Mouse (Mus musculus) cerebellum, adult 2 months (tissue): ENCODE measurements at regions not wholly inside any gene's neighbourhood (a gene's known extent, or its start where the extent isn't known, plus 50 kb on each side); places are given as distances from the start of the nearest gene placed in this dataset.
A peak's percentile ranks its signal among the peaks of the same experiment; 100 is the strongest.
"Not testable (repeated sequence)": the region's sequence is repeated elsewhere in the genome, so short reads cannot be mapped to it uniquely, and the experiment has no call there.

Source experiments
- DNase-seq, 2 experiments: peaks; one replicate each; pipeline ENCODE4 v3.0.0; 2021
- H3K27ac ChIP-seq: fragments of 200-500 bp; 2 replicates; pipeline ENCODE4 v1.5.1; 2012; ENCODE audit warnings: low read length, control low read depth, inconsistent platforms; ENCODE audit not compliant: insufficient read depth
- H3K27me3 ChIP-seq: fragments of 200-500 bp; 2 replicates; pipeline ENCODE4 v1.6.1; 2012; ENCODE audit warnings: inconsistent platforms, mild to moderate bottlenecking, low read length, moderate library complexity; ENCODE audit not compliant: control insufficient read depth, insufficient read depth
- H3K4me1 ChIP-seq: fragments of 200-500 bp; 2 replicates; pipeline ENCODE4 v1.6.1; 2011; ENCODE audit warnings: low read length; ENCODE audit not compliant: control insufficient read depth, insufficient read depth
- H3K4me3 ChIP-seq: fragments of 200-500 bp; replicated peaks from 2 replicates; pipeline ENCODE3; 2011; ENCODE audit warnings: mild to moderate bottlenecking, low read depth, low read length, control low read depth; ENCODE audit not compliant: insufficient read depth
- CTCF ChIP-seq: fragments of 200-500 bp; IDR thresholded peaks from 2 replicates; pipeline ENCODE4 v1.5.1; 2011; ENCODE audit warnings: low read depth, mild to moderate bottlenecking, control low read depth, low read length, moderate library complexity, borderline replicate concordance; ENCODE audit not compliant: insufficient read depth
- POLR2A ChIP-seq: fragments of 200-500 bp; IDR thresholded peaks from 2 replicates; pipeline ENCODE4 v1.6.1; 2011; ENCODE audit warnings: low read length, control low read depth, borderline replicate concordance; ENCODE audit not compliant: insufficient read depth
- WGBS: fragments of 180-500 bp; shearing (Covaris S2); methylation state at CpG from one replicate; pipeline ENCODE4 v1.1.7; 2018; 5-methylcytosine and 5-hydroxymethylcytosine counted together

- H3K4me1 ChIP-seq: no peaks in the 10 kb centered on the region; the same call in 1 of the 2 replicates
- WGBS: 91% methylated on average over 2 of the region's 2 CpGs
- no peak for DNase-seq
Observed at GRCm38 (mm10) chr11:71285193-71285592, 54.7 kb upstream of the Nlrp1b start.

DNA sequence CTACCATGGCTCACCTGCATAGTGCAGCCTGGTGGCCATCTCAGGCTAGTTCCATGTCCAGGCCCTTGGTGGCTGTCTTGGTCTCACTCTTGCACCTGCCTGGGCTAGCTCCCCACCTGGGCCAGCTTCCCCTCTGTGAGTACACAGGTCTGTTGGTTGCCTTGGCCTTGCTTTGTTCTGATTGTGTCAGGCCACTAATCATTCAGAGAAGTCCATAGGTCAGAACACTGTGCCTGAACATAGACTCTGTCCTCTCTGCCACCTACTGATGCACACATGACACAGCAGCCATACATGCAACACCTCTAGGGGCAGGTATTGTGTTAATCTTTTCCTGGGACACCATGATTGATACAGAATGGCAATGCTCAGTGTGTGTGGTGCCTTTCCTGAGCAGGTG lies 57.7 kb upstream of the Nlrp1b start:
- not testable (repeated sequence) for DNase-seq, H3K4me3 ChIP-seq, H3K27me3 ChIP-seq, H3K27ac ChIP-seq, H3K4me1 ChIP-seq

More at GRCm38 (mm10) chr11:71285193-71285592, 54.7 kb upstream of the Nlrp1b start:
- H3K27ac ChIP-seq: no peak overlapping the region
- no peak overlapping the region for H3K4me3 ChIP-seq
- no peaks in the 10 kb centered on the region for H3K27me3 ChIP-seq
- TF ChIP-seq CTCF (no peak), POLR2A (no peak)

DNA sequence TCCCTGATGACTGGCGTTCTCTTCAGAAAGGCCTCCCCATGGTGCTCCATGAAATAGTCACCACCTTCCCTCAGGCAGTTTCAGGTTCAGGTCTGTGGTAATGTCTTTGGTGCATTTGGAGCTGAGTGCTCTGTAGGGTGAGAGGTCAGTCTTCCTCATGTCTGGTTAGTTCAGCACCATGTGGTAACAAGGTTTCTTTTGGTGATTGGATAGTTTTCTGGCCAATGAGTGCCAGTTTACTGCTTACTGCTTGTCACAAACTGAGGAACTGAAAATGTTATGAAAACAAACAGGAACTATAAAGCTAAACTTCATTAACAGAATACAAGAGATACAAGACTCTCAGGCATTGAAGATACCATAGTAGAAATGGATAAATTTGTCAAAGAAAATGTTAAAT lies 59.0 kb upstream of the Nlrp1b start:
- H3K27me3 ChIP-seq: no peaks in the 10 kb centered on the region
- no peak for TF ChIP-seq POLR2A
- TF ChIP-seq CTCF: no peak
- no peak for DNase-seq
- H3K27ac ChIP-seq: no peak overlapping the region
- no peak overlapping the region for H3K4me3 ChIP-seq
- 92% methylated on average over 1 of the region's 1 CpGs for WGBS
- H3K4me1 ChIP-seq: no peaks in the 10 kb centered on the region

GRCm38 (mm10) chr11:71299479-71299878 lies 68.9 kb upstream of the Nlrp1b start:
- Histone ChIP-seq H3K4me3 (no peak overlapping the region), H3K4me1 (no peaks in the 10 kb centered on the region), H3K27ac (no peak overlapping the region), H3K27me3 (no peaks in the 10 kb centered on the region)
- no peak for DNase-seq
- TF ChIP-seq CTCF (no peak), POLR2A (no peak)
- WGBS: 59% methylated on average over 1 of the region's 1 CpGs

GRCm38 (mm10) chr11:71323439-71323838 lies 92.9 kb upstream of the Nlrp1b start:
- DNase-seq: no peak
- TF ChIP-seq POLR2A: no peak
- TF ChIP-seq CTCF: peak; percentile 19; the same call in 1 of the 2 replicates
- WGBS: 30% methylated on average over 1 of the region's 1 CpGs

GRCm38 (mm10) chr11:71337428-71337827 lies 106.9 kb upstream of the Nlrp1b start:
- TF ChIP-seq CTCF (peak; percentile 32; the same call in 1 of the 2 replicates), POLR2A (no peak)
- Histone ChIP-seq H3K27me3 (no peaks in the 10 kb centered on the region), H3K4me1 (no peaks in the 10 kb centered on the region), H3K4me3 (no peak overlapping the region), H3K27ac (no peak overlapping the region)
- 0% methylated on average over 1 of the region's 1 CpGs for WGBS
- DNase-seq: peak in 1 of 2 experiments; percentile 3

More at GRCm38 (mm10) chr11:71323439-71323838, 92.9 kb upstream of the Nlrp1b start:
- Histone ChIP-seq H3K4me3 (no peak overlapping the region), H3K27me3 (no peaks in the 10 kb centered on the region), H3K4me1 (no peaks in the 10 kb centered on the region), H3K27ac (no peak overlapping the region)

DNA sequence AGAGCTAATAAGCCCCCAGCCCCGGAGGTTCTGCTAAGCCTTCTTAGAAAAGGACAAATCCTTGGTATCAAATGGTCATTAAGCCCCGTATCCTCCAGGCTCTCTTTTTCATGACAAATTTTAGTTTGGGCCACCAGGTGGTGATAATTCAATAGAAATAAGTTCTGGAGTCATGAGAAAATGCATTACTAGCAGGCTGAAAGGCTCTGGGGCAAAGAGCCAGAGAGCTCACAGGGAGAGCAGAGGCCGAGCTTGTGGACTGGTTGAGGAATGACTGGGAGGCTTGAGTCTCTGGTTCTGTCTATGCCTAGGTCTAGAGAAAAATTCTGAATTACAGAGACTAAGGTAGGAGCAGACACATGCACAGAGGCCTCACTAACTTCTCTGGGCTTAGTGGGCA lies 115.5 kb upstream of the Nlrp1b start:
- TF ChIP-seq POLR2A (no peak), CTCF (peak; percentile 43; the same call in 1 of the 2 replicates)
- WGBS: 28% methylated on average over 3 of the region's 3 CpGs
- H3K4me1 ChIP-seq: no peaks in the 10 kb centered on the region
- no peak overlapping the region for H3K27ac ChIP-seq
- peak; percentile 49 to 71 for DNase-seq
- H3K27me3 ChIP-seq: no peaks in the 10 kb centered on the region
- H3K4me3 ChIP-seq: no peak overlapping the region

GRCm38 (mm10) chr11:71357089-71357488 lies 126.6 kb upstream of the Nlrp1b start:
- Histone ChIP-seq H3K27me3 (no peaks in the 10 kb centered on the region), H3K4me3 (no peak overlapping the region), H3K4me1 (no peaks in the 10 kb centered on the region), H3K27ac (no peak overlapping the region)
- TF ChIP-seq POLR2A (no peak), CTCF (peak; percentile 14; the same call in 1 of the 2 replicates)
- 47% methylated on average over 3 of the region's 3 CpGs for WGBS
- no peak for DNase-seq
